Mouse (Mus musculus): ENCODE measurements around the gene Ccng1.
A peak's percentile ranks its signal among the peaks of the same experiment; 100 is the strongest.

DNA sequence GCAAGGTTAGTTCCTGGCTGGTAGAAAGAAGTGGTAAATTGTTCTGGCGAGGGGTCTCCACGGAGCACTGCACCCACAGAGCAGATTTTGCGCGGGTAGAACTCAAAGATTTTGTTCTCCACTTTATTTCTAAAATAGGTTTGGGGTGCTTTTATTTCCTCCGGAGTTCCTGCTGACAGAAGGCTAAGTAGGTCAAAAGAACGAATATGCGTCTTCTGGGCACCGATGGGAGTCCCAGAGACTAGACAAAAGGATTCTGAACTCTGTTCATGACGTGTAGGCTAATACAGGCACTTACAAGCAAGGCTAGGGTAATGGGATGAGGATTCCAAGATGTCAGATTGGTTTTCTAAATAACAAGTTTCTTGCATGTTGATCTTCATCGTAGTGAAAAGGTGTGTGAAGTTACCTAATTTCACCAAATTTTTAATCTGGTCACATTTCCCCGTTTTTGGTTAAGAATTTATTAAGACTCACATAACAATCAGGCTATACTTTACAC is 20.8 kb downstream of the Ccng1 start:
- TF ChIP-seq CTCF (IDR thresholded peaks at IDR 0.05; ENCODE audit: borderline replicate concordance, insufficient read depth, low read length), result no peak
- TF ChIP-seq POLR2A (IDR thresholded peaks at IDR 0.05; ENCODE audit: low read depth, low read length), result 0 out of 2 replicates have a peak, but pooled peaks have one; percentile 38

Data from embryonic fibroblast, embryonic 13.5 days (primary cell).